Mouse (Mus musculus) hindbrain, embryonic 10.5 days (tissue): ENCODE data around the gene Acsf2. TPM values are rescaled to one million over a fixed set of nuclear protein-coding genes. Genes with fewer than 3 reads are reported as not detected.

Experiments used
- DNase-seq: peaks from one replicate; pipeline ENCODE4 v3.0.0-alpha.2; 2017; ENCODE audit warnings: low spot score
- H3K27ac ChIP-seq: fragments of 300-500 bp; sonication (generic); 2 replicates; pipeline ENCODE4 v1.5.1; 2016; ENCODE audit warnings: mild to moderate bottlenecking, moderate library complexity
- H3K27me3 ChIP-seq: fragments of 300-500 bp; sonication (generic); 2 replicates; pipeline ENCODE4 v1.6.1; 2016; ENCODE audit warnings: mild to moderate bottlenecking; ENCODE audit not compliant: poor library complexity, insufficient read depth, severe bottlenecking
- H3K36me3 ChIP-seq: fragments of 300-500 bp; sonication (generic); 2 replicates; pipeline ENCODE4 v1.6.1; 2016; ENCODE audit warnings: mild to moderate bottlenecking, moderate library complexity
- H3K4me1 ChIP-seq: fragments of 300-500 bp; sonication (generic); replicated peaks from 2 replicates; pipeline ENCODE4 v1.6.1; 2016; ENCODE audit warnings: mild to moderate bottlenecking
- H3K4me3 ChIP-seq: fragments of 300-500 bp; sonication (generic); 2 replicates; pipeline ENCODE4 v1.5.1; 2016; ENCODE audit warnings: mild to moderate bottlenecking, moderate library complexity
- H3K9me3 ChIP-seq: fragments of 300-500 bp; sonication (generic); 2 replicates; pipeline ENCODE4 v1.6.1; 2016; ENCODE audit warnings: mild to moderate bottlenecking, moderate library complexity
- WGBS: fragments of 180-500 bp; shearing (Covaris S2); methylation state at CpG from one replicate; pipeline ENCODE4 v1.1.7; 2016; 5-methylcytosine and 5-hydroxymethylcytosine counted together
- polyA plus RNA-seq: library from polyadenylated mRNA; unstranded; fragments of >200 nt; fragmentation: Nextera tagmentation; extraction: Ambion mirVana; gene quantifications from 2 replicates; pipeline ENCODE4 v1.2.1, GENCODE M21; 2016

Acsf2 gene
- polyA plus RNA-seq, 1 experiment from 2014 or later: 4.5 TPM

DNA sequence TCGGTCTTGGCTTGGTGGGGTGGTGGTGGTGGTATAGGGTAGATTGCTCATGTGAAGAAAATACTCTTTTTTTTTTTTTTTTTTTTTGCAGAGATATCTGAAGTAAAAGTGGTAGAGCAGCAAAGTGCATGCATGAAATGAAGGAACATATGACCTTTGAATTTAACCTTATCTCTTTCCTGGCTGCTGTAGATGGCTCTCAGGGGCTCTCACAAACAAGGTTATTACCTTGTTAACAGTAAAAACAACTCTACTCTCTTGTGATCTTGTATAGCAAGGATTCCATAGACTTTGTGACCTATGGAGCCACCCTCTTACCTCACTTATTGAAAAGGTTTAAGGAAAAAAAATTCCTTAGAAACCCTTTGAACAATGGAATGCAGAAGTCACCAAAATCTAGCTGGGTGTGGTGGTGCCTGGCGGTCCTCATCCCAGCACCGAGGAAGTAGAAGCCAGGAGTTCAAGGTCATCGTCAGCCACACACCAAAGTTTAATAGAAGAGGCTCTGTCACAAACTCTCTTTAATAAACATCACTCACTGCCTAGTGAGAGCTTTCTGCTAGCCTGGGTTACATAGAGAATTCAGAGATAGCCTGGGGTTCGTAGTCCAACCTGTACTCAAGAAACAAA is 21.4 kb downstream of the Acsf2 start:
- 92% methylated on average over 5 of the region's 5 CpGs for WGBS
- DNase-seq: no peak

DNA sequence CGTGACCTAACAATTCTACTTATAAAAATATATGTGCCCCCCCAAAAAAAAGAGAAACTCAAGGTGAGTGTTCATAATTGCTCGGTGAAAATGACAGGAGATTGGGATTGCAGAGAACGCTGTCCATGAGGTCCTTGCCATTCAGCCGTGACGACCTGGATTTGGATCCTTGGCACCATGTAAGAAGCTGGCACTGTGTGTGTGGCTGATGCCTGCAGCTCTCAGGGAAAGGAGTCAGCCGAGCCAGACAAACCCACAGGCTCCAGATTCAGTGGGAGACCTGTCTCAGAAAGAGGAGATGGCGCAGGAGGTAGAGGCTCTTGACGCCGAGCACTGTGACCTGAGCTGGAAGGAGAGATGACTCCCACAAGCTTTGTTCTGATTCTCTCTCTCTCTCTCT is 25.3 kb downstream of the Acsf2 start:
- no peaks in the 10 kb centered on the region for H3K36me3 ChIP-seq
- no peaks in the 10 kb centered on the region for H3K4me1 ChIP-seq
- H3K4me3 ChIP-seq: no peak overlapping the region
- H3K27me3 ChIP-seq: no peaks in the 10 kb centered on the region
- WGBS: 92% methylated on average over 9 of the region's 9 CpGs
- no peak for DNase-seq
- H3K9me3 ChIP-seq: no peaks in the 10 kb centered on the region
- H3K27ac ChIP-seq: no peak overlapping the region

More for the DNA sequence above, 21.4 kb downstream of the Acsf2 start:
- H3K9me3 ChIP-seq: no peaks in the 10 kb centered on the region
- no peaks in the 10 kb centered on the region for H3K36me3 ChIP-seq
- H3K4me3 ChIP-seq: no peak overlapping the region
- no peaks in the 10 kb centered on the region for H3K4me1 ChIP-seq
- no peaks in the 10 kb centered on the region for H3K27me3 ChIP-seq
- H3K27ac ChIP-seq: no peak overlapping the region

DNA sequence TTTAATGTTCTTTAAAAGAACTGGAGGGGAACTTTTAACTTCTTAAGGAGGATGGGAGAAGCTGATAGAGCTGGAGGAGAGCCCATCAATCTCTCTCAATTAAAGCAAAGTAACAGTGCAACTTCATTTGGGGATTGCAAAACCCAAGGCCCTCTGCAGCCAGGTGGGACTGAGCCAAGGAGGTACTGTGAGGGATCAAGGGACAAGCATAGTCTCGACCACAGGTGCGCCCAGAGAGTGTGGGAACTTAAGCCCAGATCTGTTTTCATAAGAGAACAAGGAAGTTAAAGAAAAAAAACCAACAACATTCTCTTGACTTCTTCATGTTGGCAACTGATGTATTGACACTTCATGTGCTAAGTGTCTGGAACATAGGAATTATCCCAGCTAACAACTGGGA is 26.6 kb downstream of the Acsf2 start:
- Histone ChIP-seq H3K36me3 (peaks cover 6% of the 10 kb centered on the region; the same call in 1 of the 2 replicates), H3K9me3 (no peaks in the 10 kb centered on the region), H3K4me3 (no peak overlapping the region), H3K4me1 (peaks cover 12% of the 10 kb centered on the region; the same call in 1 of the 2 replicates), H3K27me3 (no peaks in the 10 kb centered on the region), H3K27ac (no peak overlapping the region)
- no peak for DNase-seq
- 78% methylated on average over 2 of the region's 2 CpGs for WGBS

- Histone ChIP-seq H3K27me3 (no peaks in the 10 kb centered on the region), H3K36me3 (peaks cover 8% of the 10 kb centered on the region; the same call in 1 of the 2 replicates), H3K4me1 (peaks cover 12% of the 10 kb centered on the region; the same call in 1 of the 2 replicates), H3K9me3 (no peaks in the 10 kb centered on the region), H3K27ac (no peak overlapping the region), H3K4me3 (no peak overlapping the region)
- 22% methylated on average over 7 of the region's 7 CpGs for WGBS
- no peak for DNase-seq
Observed at GRCm38 (mm10) chr11:94574560-94574959, 27.1 kb downstream of the Acsf2 start.

GRCm38 (mm10) chr11:94571850-94572249 is 29.8 kb downstream of the Acsf2 start:
- Histone ChIP-seq H3K4me1 (peaks cover 12% of the 10 kb centered on the region; the same call in 1 of the 2 replicates), H3K27me3 (peaks cover 5% of the 10 kb centered on the region; the same call in 1 of the 2 replicates), H3K27ac (no peak overlapping the region), H3K9me3 (no peaks in the 10 kb centered on the region), H3K4me3 (no peak overlapping the region), H3K36me3 (peaks cover 25% of the 10 kb centered on the region)
- 89% methylated on average over 1 of the region's 1 CpGs for WGBS
- DNase-seq: no peak

DNA sequence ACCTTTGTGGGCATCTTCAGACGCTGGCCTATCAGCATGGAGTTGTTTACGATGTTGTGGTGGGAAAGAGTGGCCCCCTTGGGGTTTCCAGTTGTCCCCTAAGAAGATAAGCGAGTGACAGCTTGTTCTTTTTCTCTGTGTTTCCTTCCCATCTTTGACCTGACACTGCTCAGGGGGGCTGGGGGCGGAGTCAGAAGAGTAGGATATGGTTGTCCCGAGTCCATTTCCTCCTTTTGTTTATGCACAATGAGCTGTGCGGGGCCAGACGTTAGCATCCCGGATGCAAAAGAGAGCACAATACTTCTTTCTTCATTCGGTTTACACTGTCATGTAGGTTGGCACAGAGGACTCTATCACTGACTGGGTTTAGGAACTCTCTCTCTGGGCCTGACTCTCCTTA is 31.1 kb downstream of the Acsf2 start:
- Histone ChIP-seq H3K4me3 (no peak overlapping the region), H3K27ac (peak overlapping the region; percentile 54), H3K27me3 (peaks cover 17% of the 10 kb centered on the region), H3K36me3 (peaks cover 25% of the 10 kb centered on the region), H3K9me3 (no peaks in the 10 kb centered on the region), H3K4me1 (peaks cover 12% of the 10 kb centered on the region; the same call in 1 of the 2 replicates)
- no peak for DNase-seq
- WGBS: 39% methylated on average over 9 of the region's 9 CpGs

- H3K4me3 ChIP-seq: no peak overlapping the region
- no peaks in the 10 kb centered on the region for H3K9me3 ChIP-seq
- H3K4me1 ChIP-seq: peaks cover 39% of the 10 kb centered on the region
- DNase-seq: no peak
- WGBS: 92% methylated on average over 7 of the region's 7 CpGs
- H3K27me3 ChIP-seq: peaks cover 46% of the 10 kb centered on the region
- peaks cover 25% of the 10 kb centered on the region for H3K36me3 ChIP-seq
- no peak overlapping the region for H3K27ac ChIP-seq
Observed at GRCm38 (mm10) chr11:94567326-94567725, 34.3 kb downstream of the Acsf2 start.

DNA sequence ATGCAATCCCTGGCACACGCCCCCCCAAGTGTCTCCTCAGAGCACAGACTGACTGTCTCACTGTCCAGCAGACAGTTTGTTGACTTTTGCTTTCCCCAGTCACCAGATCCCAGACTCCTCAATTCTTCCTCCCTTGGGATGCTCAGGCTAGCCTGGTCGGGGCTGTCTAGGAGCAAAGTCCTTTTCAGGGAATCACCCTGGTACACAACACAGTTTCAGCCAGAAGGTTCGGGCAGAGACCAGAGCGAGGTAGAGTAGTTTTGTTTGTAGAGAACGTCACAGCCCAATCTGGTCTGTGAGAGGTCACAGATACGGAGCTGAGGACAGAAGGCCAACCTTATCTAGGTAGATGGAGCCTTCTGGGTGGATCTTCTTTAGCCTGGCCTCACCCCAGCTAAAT is 35.1 kb downstream of the Acsf2 start:
- H3K9me3 ChIP-seq: no peaks in the 10 kb centered on the region
- no peak overlapping the region for H3K27ac ChIP-seq
- no peak for DNase-seq
- WGBS: 80% methylated on average over 6 of the region's 6 CpGs
- no peak overlapping the region for H3K4me3 ChIP-seq
- H3K4me1 ChIP-seq: peaks cover 40% of the 10 kb centered on the region
- H3K27me3 ChIP-seq: peaks cover 46% of the 10 kb centered on the region
- H3K36me3 ChIP-seq: peaks cover 25% of the 10 kb centered on the region

DNA sequence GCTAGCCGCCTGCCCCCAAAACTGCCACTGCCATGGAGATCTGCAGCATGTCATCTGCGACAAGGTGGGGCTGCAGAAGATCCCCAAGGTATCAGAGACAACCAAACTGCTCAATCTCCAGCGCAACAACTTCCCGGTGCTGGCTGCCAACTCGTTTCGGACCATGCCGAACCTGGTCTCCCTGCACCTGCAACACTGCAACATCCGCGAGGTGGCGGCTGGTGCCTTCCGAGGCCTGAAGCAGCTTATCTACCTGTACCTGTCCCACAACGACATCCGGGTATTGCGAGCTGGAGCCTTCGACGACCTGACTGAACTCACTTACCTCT is 36.6 kb downstream of the Acsf2 start:
- Histone ChIP-seq H3K4me3 (peak overlapping the region; percentile 44), H3K4me1 (peaks cover 29% of the 10 kb centered on the region), H3K27me3 (peaks cover 46% of the 10 kb centered on the region), H3K9me3 (no peaks in the 10 kb centered on the region), H3K27ac (peak overlapping the region; percentile 29; the same call in 1 of the 2 replicates), H3K36me3 (peaks cover 19% of the 10 kb centered on the region)
- 10% methylated on average over 16 of the region's 16 CpGs for WGBS
- DNase-seq: no peak

DNA sequence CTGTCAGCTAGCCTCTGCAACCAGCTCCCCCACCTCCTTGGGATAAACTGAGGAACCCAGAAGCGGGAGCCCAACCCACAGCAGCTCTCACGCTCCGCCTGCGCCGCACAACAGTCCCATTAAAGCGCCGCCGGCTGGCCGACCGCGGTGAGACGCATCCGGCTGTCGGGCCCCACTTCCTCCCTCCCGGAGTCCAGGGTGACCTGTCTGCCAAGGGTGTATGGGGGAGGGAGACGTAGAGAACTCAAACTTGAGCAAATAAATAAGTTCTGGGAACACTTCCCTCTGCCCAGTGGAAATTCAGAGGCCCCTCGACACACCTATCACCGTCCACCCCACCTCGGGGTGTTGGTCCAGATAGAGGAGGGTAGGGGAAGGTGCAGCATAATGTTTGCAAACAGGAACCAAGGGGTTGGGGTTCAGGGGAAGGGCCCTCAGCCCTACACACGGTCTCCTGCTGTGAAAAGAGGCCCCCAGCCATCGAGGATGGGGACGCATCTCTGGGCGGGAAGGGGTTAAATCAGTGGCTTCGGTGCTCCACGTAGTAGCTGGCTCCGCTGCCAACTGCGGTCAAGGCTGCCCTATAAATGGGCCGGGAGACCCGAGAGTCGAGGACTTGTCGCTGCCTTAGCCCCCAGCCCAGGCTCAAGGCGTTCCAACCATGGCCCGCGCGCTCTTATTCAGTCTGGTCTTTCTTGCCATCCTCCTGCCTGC is 37.1 kb downstream of the Acsf2 start, which contains the start of gene Chad:
Chad (plus strand) TSS at position 611 of the 714 bp plus-strand sequence.
- DNase-seq: peak; percentile 57
- 2% methylated on average over 35 of the region's 35 CpGs for WGBS
- Histone ChIP-seq H3K4me1 (peaks cover 28% of the 10 kb centered on the region), H3K27me3 (peaks cover 46% of the 10 kb centered on the region), H3K36me3 (peaks cover 17% of the 10 kb centered on the region), H3K9me3 (no peaks in the 10 kb centered on the region), H3K27ac (peak within 1 kb of the TSS; percentile 29), H3K4me3 (peak within 1 kb of the TSS; percentile 44)

GRCm38 (mm10) chr11:94563821-94564220 is 37.9 kb downstream of the Acsf2 start:
- Histone ChIP-seq H3K27me3 (peaks cover 46% of the 10 kb centered on the region), H3K36me3 (peaks cover 19% of the 10 kb centered on the region; the same call in 1 of the 2 replicates), H3K4me3 (peak overlapping the region; percentile 44), H3K9me3 (no peaks in the 10 kb centered on the region), H3K4me1 (peaks cover 28% of the 10 kb centered on the region), H3K27ac (peak overlapping the region; percentile 29)
- WGBS: 55% methylated on average over 5 of the region's 5 CpGs
- no peak for DNase-seq

DNA sequence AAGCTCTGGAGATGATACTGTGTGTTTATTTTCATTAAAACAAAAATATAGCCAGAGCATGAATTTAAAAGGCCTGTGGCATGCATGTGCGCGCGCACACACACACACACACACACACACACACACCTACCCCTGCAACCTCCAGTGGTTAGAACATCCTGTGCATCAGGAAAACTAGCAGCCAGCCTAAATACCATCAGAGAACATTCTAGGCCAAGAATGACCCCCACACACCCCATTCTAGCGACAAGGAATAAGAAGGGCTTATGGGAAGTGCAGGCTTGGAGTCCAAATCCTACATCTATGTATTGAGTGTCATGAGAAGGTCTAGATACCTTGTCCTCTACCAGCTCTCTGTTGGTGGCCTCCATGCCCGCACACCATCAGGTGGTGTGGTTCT is 38.3 kb downstream of the Acsf2 start:
- Histone ChIP-seq H3K36me3 (peaks cover 18% of the 10 kb centered on the region; the same call in 1 of the 2 replicates), H3K9me3 (no peaks in the 10 kb centered on the region), H3K27ac (0 out of 2 replicates have a peak overlapping the region, but pooled peaks have one; percentile 29), H3K27me3 (peaks cover 46% of the 10 kb centered on the region), H3K4me1 (peaks cover 28% of the 10 kb centered on the region), H3K4me3 (no peak overlapping the region)
- no peak for DNase-seq
- 93% methylated on average over 5 of the region's 5 CpGs for WGBS

DNA sequence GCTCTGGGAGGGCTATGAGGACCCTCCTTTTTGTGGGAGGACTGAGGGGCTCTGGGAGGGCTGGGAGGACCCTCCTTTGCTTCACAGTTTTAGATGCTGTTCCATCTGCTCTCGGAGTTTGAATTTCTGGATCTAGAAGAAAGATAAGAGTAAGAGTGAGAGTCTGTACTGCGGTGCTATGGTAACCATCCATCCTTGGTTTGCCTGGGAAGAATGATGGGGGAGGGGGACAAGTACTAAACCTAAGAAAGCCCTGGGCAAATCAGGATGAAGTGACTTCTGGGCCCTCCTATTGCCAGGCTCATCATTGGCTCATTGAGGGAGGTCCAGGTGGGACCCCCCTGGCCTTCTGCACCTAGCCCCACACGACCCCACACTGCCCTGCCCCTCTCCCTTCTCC is 43.4 kb downstream of the Acsf2 start:
- Histone ChIP-seq H3K4me1 (peaks cover 16% of the 10 kb centered on the region), H3K4me3 (no peak overlapping the region), H3K27ac (peak overlapping the region; percentile 72), H3K27me3 (peaks cover 5% of the 10 kb centered on the region), H3K36me3 (peaks cover 20% of the 10 kb centered on the region; the same call in 1 of the 2 replicates), H3K9me3 (no peaks in the 10 kb centered on the region)
- 78% methylated on average over 3 of the region's 3 CpGs for WGBS
- DNase-seq: no peak
